Mouse (Mus musculus): Measurements from ENCODE around the gene Gm5460. TPM values are rescaled to one million over a fixed set of nuclear protein-coding genes. Genes with fewer than 3 reads are reported as not detected.

Gene Gm5460
- total RNA-seq, 1 experiment from 2014 or later: not detected

DNA sequence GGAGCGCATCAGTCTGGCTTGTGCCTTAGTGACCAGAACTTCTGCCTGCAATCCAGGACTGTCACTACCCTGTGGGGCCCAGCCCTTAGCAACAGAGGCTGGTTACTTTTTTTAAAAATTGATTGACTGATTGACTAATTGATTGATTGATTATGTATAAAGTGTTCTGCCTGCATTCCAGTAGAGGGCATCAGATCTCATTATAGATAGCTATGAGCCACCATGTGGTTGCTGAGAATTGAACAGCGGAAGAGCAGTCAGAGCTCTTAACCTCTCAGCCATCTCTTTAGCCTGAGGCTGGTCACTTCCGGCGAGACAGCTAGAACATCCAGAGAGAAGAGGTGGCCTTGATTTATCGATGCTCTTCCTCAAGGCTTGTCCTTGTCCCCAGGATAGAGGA lies 60.7 kb downstream of the Gm5460 start:
- DNase-seq: no peak

DNA sequence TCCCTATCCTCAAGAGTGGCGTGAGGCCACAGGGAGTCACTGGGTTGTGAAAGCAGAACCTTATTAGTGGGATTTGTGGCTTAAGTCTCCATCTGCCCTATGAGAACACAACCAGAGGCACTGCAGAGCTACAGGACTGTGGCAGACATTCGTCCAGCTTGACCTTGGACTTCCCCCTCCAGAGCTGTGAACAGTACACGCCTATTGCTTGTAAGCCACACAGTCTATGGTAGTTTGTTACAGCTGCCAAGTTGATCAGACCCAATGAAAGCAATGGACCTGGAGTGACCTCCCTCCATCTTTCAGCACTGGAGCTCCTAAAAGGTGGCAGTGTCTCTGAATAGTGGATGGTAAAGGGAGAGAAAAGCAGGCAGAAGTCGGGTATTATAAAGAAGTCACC lies 61.7 kb downstream of the Gm5460 start:
- no peak for DNase-seq

DNA sequence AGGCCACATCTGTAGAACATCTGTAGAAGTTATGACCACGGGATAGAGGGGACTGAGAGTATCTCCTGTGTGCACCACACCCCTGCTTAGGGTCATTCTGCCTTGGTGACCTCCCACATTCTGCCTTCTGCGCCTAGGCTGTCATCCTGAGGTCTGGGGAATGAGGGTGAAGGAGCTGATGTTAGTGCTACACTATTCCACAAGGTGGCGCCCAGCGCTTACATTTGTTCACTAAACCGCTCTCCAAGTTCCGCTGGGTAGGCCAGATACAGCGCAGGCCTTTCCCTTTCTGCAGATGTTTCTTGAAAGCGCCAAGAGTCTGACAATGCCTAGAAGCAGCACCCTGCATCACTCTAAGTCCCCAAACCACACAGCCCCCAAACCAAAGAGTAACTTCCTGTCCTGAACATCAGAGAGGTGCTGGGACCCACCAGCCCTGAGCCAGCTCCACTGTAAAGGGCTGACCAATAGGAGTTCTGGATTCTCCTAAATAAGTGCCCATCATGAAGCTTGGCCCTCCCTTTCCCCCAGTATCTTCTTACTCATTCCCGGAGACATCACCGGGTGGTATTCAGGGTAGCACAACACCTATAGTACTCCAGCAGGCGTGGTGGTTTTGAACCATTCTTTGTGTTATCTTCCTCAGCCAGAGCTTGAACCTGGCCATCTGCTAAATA lies 63.9 kb downstream of the Gm5460 start:
- DNase-seq: peak; percentile 75

DNA sequence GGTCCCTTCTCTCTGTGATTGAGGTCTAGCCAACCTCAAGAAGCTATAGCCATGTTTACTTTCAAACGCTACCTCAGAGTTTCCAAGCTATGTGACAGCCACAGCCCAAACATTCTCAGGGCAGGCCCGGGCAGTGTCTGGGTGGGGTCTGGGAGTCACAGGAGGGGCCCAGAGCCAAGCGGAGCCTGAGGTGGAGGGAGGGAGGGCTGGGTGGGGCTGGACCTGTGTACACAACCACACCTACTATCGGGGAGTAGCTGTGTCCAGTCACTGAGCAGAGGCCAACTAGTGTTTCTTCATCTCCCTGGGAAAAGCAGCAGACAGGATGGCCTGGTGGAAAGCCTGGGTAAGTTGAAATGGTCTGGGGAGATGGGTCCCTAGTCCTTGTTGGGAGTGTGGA lies 69.2 kb downstream of the Gm5460 start, which contains the start of gene Anxa8:
TSS of gene Anxa8 (plus strand) at position 251 of the 400 bp plus-strand sequence.
- DNase-seq: no peak

DNA sequence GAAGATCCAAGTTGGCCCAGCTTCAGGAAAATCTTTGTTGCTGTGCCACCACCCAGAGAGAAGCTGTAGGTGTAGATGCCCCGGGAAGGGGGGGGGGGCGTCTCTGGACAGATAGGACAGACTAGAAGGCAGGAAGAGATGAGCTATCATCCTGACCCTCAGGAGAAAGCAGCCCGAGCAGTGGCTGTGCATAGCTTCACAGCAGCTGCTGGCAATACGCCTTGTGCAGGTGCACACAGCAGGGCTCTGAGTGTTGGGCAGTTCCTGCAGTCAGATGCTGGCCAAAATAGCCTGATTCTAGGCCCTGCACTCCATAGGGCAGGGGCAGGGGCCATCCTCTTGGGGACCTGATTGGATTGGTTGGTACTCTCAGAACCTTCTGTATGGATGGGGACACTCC lies 70.2 kb downstream of the Gm5460 start:
- no peak for DNase-seq

DNA sequence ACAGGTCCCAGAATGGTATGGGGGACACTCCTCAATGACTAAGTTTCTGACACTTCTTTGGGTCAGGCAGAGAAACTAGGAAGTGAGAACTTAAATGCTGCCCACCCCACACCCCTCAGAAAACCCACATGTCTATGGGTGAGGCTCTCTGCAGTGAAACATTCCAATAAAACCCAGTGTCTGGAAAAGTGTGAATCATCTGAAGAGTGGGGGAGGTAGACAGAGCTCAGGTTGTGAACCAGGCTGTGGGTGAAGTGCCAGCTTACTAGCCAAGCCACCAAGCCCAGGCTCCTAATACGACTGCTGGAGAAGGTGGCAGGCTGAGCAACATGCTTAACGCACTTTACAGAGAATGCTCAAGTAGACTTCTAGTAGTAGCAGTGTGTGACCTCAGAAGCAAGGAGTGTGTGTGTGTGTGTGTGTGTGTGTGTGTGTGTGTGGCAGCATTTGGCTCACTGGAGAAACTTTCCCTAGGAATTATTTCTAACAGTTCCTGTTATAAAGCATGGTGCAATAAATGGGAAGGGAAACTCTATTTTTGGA lies 71.4 kb downstream of the Gm5460 start:
- no peak for DNase-seq

DNA sequence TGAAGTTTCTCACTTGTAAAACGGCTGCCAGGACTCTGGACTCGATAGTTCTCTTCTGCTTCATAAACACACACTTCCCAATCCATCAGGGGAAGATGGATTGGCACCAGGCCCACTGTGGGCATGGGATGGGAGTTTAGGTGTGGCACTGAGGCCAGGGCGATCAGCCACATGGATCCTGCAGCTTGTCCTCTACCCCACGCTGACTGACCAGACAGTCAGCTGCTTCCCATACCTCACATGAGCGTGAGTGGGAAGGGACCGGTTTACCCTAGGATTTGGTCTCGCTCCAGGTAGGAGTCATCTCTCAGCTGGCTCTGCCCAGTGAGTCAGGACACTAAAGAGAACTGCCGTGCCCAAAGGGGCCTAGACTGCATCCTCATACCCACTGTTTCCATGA lies 73.2 kb downstream of the Gm5460 start:
- DNase-seq: no peak

DNA sequence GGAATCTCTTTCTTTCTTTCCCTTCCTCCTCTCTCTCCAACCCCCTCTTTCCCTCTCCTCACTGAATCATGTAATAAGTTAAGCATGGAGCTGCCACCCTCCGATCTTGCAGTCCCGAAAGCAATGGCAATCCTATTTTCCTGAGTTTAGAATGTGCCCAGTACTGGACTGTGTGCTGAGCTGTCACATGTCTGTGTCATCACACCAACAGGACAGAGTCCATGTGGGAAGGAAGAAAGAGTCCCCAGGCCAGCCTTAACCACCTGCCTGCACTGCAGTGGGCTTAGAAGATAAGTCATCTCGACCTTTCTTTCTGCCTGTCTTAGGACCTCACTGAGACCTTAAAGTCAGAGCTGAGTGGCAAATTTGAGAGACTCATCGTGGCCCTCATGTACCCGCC lies 74.9 kb downstream of the Gm5460 start:
- no peak for DNase-seq

DNA sequence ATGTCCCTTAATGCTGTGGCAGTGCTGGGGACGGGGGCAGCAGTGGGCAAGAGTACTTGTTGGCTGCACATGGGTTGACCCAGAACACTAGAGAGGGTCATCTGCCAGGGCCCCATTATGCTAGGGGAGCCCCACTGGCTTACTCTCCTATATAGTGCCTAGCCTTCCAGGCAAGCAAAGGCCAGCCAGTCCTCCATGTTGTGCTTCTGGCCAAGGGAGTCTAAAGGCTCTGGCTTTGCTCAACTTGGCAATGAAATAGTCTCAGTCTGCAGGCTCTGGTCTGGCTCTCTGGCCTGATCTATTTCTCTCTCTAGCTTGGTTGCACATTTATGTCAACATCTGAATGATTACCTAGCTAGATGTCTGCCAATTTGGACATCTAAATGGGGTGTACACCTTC lies 76.3 kb downstream of the Gm5460 start:
- no peak for DNase-seq

DNA sequence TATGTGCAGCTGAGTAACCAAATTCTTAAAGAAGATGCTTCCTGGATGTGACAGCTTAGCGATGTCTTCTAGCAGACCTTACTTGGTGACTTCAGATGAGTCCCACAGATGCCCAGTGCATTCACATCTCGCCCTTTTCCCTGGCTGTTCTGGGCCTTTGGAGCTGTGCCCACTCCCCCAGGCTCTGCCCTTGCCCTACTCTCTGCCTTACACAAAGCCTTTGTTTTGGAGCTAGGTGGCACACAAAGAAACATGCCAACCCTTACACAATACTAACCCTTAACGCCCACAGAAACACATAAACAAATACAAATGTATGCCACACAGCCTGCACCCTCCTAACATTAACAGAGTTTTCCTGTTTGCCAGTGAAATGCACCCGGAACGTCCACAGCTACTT lies 79.6 kb downstream of the Gm5460 start:
- no peak for DNase-seq

Other genes starting within 250 kb of the Gm5460 start
- 10.4 and 10.8 TPM in 2 replicates for gene Gdf10, start 93.2 kb upstream of the Gm5460 start, total RNA-seq (2021)
- not detected in 2 replicates for gene Gdf2, start 75.7 kb upstream of the Gm5460 start, total RNA-seq (2021)
- not detected in 2 replicates for gene Rbp3, start 62.8 kb upstream of the Gm5460 start, total RNA-seq (2021)
- 0.12 TPM in 1 of 2 replicates, not detected in the other for gene Zfp488, start 38.0 kb upstream of the Gm5460 start, total RNA-seq (2021)
- not detected in 2 replicates for gene Gm30083, start 1.6 kb upstream of the Gm5460 start, total RNA-seq (2021)
- gene Antxrl, start 35.9 kb downstream of the Gm5460 start, total RNA-seq (2021): not detected in 2 replicates
- 1.3 and 2.1 TPM in 2 replicates for gene Anxa8, start 69.2 kb downstream of the Gm5460 start, total RNA-seq (2021)
- not detected in 2 replicates for gene A630023A22Rik, start 86.0 kb downstream of the Gm5460 start, total RNA-seq (2021)
- gene Npy4r, start 135.7 kb downstream of the Gm5460 start, total RNA-seq (2021): 0.15 TPM in 1 of 2 replicates, not detected in the other
- 0.76 and 2.5 TPM in 2 replicates for gene Gprin2, start 184.9 kb downstream of the Gm5460 start, total RNA-seq (2021)
- 0.33 TPM in 1 of 2 replicates, not detected in the other for gene Syt15, start 202.8 kb downstream of the Gm5460 start, total RNA-seq (2021)